Mouse (Mus musculus) mature B cell (primary cell): ENCODE data around the gene Spns2.

Source experiments
- in situ Hi-C: fragments of 300-500 bp; cut with MboI; formaldehyde crosslinking; loops from 2 replicates; pipeline ENCODE4 v1.14.3; 2019

Spns2 gene

DNA sequence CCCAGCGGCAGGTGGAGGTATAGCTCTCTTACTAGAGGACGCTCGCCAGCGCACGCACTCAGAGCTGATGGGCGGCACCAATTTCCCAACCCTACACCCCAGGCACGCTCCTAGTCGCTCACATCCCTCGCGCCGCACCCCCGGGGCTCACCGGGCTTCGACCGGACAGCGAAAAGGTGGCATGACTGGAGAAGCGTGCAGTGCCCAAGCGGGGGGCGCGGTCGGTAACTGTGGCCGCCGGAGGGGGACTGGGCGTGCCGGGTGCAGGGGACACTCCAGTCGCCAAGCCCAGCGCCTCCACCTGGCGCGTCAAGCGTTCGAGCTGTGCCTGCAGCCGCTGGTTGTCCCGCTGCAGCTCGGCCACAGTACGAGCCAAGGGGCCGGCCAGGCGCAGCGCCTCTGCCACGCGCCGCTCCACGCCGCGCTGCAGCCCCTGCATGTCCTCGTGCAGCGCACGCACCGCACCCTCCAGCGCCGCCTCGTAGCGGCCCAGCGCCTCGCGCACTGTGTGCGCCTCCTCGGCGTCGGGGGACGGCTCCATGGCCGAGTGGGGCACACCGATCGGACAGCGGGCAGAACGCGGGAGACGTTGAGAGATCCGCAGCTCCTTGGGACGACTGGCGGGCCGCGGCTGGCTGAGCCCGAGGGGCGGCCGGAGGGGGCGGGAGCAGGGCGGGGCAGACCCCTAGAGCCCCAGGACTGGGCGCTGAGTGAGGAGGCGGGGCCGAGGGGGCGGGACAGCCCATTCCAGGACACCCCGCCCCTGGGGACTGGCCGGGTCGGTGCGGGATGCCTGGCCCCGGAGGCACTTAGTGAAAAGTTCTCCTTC lies 78.4 kb downstream of the Spns2 start, which contains the start of gene Smtnl2:
Smtnl2 (minus strand) TSS at position 621 of the 829 bp plus-strand sequence.
- in situ Hi-C loops: no loop called here

- in situ Hi-C loops: no loop called here
Measured at GRCm38 (mm10) chr11:72410521-72411092, 79.1 kb downstream of the Spns2 start.

- in situ Hi-C loops: no loop called here
Measured at GRCm38 (mm10) chr11:72409649-72410385, 79.9 kb downstream of the Spns2 start.

- in situ Hi-C loops: no loop called here
Measured at GRCm38 (mm10) chr11:72408451-72409170, 81.1 kb downstream of the Spns2 start.

DNA sequence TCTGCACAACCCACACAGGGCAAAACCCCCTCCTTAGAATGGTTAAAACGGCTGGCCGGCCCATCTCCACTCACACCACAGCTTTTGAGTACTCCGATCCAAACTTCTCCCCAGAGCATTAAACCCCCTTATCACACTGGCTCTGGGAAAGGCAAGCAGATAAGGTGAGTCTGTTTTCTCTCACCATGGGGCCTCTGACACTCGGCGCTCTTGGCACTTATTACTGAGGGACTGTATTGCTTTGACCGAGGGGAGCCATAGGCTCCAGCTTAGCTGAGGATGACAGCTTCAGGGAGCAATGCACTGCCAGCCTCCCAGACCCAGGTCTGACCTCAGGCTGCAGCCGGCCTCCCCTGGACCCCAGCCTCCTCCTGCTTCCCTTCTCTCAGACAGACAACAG lies 82.1 kb downstream of the Spns2 start:
- in situ Hi-C loops: no loop called here

DNA sequence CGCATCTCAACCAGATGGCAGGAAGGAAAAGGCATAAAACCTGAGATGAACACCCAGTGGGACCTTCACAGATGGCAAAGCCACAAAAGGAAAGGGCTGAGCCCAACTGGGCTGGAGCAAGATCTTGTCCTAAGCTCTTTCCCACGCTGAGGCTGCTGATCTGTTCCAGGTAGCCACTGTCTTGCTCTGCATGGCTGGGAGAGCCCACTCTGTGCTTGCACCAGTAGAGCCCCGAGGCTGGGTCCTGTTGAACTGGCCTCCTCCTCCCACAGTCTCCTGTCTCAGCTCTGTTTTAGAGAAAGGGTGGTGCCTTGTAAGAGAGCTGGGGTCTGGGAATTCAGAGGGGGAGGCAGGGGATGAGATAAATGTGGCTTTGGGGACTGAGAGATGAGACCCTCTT lies 82.6 kb downstream of the Spns2 start:
- in situ Hi-C loops: no loop called here

DNA sequence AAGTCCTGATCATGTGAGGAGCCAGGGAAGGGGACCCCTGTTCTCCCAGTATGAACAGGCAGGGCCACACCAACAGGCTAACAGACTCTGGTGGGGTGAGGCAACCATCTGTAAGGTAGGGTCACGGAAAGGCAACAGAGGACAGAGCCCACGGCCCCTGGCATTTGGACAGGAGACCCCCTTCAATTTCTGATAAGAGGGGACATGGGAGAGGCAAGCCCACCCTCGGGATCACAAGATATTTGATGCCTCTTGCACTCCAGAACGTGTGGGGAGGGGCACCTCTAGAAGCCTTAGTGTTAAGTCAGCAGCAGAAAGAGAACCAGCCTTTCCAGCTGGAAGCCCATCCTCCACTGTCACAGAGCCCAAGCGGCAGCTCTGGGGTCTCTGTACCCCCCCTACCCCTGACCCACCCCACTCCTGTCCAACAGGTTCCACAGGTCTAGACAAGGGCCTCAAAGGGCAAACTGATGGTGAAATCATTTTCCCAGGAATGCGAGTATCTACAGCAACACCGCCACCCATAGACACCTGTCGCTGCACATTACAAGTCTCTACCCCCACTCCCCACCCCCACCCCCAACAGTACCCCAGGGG lies 83.5 kb downstream of the Spns2 start:
- in situ Hi-C loops: no loop called here

DNA sequence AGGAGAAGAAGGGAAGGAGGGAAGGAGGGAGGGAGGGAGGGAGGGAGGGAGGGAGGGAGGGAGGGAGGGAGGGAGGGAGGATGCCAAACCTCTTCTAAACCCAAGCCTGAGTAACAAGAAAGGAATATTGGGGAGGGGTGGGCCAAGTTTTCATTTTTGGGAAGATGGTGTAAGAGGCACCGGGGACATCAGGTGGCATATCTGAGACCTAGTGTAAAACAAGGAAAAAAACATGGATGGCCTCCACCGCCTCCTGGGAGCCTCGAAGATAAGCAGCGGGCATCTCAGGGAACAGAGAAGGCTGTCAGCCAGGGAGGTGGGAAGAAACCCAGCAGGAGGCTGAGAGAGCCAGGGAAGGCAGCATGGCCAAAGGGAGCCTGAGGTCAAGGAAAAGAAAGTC lies 84.2 kb downstream of the Spns2 start:
- in situ Hi-C loops: no loop called here

GRCm38 (mm10) chr11:72402969-72403368 lies 86.7 kb downstream of the Spns2 start:
- in situ Hi-C loops: no loop called here

DNA sequence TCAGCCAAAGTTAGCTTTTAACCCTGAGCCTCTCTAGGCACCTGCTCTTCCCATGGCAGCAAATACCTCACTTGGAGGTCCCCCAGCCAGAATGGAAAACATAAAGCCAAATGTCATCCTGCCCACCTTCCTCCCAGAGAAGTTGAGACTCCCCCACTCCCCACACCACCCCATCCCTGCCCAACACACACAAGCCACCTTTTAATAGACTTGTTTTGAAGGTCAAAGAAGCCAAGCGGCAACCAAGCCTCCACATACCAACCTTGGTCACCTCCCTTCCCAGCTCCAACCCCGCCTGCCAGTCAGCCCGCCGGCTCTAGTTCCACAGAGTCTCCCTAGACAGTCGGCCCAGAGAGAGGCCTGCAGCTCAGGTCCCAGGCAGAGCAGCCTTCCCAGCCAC lies 87.7 kb downstream of the Spns2 start:
- in situ Hi-C loops: no loop called here
